Mouse (Mus musculus) gastrocnemius, adult 8-10 months (tissue): ENCODE results near the gene Pbx1. TPM values are rescaled to one million over a fixed set of nuclear protein-coding genes. Genes with fewer than 3 reads are reported as not detected.
A peak's percentile ranks its signal among the peaks of the same experiment; 100 is the strongest.

Experiments used
- DNase-seq, 2 experiments: peaks; one replicate each; pipeline ENCODE4 v3.0.0; 2022; ENCODE audit warnings: low spot score in 2 of 2
- total RNA-seq, 4 experiments: library from RNA; stranded (reverse); gene quantifications; 2 replicates each; pipeline ENCODE4 v1.2.4; 2022

Pbx1 gene
- total RNA-seq, 4 experiments from 2014 or later = 18.8 to 23.7 (median 20.0) TPM

DNA sequence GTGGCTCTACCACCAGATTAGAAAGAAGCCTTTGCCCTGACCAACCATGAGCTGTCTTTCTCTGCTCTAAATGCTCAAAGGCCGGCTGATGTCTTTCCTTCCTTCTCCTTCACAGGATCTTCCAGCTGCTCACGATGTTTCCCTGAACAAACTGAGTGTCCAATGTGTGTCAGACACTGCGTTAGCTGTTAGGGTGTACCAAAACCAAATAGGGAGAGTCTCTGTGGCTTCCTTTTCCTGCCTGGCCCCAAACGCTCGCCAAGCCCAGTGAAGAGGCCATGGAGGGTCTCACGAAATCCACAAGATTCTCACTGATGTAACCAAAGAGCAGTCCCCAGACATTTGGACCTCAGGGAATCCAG is 47.5 kb downstream of the Pbx1 start:
- DNase-seq = no peak

GRCm38 (mm10) chr1:168383832-168384593 is 48.1 kb downstream of the Pbx1 start:
- no peak for DNase-seq

DNA sequence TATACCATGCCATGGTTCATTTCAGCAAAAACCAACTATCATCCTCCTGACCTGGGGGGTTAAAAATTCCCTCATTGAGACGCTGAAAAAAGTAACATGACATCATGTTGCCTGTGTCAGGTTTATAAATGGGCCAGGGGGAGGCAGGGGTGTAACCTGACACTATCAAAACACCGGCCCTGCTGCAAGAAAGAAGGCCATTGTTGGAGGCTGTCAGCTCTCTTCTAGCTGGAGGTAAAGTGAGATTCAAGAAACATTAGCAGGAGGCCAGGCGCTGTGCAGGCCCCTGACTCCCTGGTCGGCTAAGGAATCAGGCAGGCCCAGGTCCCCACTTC is 49.3 kb downstream of the Pbx1 start:
- DNase-seq = no peak

DNA sequence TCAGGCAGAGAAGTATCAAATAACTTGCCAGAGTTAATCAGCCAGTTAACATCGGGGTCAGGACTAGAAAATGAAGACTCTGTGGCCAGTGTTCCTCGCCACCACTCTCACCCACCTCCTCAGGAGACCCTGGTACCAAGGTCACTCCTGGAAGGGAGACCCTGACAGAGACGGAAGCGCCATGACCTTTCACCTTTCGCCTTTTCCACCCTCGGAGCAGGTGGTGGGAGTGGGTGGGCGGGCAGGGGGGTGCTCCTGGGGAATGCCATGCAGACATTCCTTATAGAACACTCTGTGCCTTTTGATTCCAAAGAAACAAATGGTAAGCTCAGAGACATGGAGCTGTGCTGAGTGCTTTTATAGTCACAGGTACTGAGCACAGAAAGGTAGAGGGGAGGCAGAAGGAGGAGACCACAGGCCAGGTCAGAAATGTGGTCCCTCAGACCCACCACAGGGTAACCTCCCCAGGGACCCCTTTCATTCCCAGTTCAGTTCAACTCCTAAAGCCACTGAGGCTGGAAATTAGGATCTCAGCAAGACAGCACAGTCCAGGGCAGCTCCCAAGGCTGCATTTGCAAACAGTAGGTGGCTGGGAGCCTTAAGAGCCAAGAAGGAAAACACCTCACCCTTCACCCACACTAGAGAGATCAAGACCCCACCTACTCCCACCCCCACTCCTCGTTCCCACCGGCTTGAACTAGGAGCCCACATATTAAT is 49.8 kb downstream of the Pbx1 start:
- DNase-seq = no peak

DNA sequence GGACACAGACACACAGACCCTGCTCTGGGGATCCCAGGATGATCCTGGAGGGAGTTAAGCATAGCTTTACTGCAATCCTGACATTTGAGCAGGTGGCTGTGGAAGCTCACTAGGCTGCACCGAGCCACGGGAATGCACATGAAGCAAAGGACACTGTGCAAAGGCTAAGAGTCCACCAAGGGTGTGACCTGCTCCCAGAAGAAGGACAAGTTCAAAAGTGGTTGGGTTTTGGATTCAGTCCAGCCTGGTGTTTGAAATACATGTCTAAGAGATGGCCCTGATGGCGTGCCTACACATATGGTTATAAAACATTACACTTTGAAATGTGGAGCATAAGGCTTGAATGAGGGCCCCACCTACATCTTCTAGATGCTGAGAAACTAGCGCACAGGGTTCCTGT is 50.6 kb downstream of the Pbx1 start:
- DNase-seq = no peak

GRCm38 (mm10) chr1:168380241-168380770 is 51.8 kb downstream of the Pbx1 start:
- DNase-seq = peak; percentile 49 to 58

- DNase-seq = no peak
These were observed 54.4 kb downstream of the Pbx1 start for GRCm38 (mm10) chr1:168377650-168378049.

- no peak for DNase-seq
These were observed 55.7 kb downstream of the Pbx1 start for GRCm38 (mm10) chr1:168376330-168376729.

DNA sequence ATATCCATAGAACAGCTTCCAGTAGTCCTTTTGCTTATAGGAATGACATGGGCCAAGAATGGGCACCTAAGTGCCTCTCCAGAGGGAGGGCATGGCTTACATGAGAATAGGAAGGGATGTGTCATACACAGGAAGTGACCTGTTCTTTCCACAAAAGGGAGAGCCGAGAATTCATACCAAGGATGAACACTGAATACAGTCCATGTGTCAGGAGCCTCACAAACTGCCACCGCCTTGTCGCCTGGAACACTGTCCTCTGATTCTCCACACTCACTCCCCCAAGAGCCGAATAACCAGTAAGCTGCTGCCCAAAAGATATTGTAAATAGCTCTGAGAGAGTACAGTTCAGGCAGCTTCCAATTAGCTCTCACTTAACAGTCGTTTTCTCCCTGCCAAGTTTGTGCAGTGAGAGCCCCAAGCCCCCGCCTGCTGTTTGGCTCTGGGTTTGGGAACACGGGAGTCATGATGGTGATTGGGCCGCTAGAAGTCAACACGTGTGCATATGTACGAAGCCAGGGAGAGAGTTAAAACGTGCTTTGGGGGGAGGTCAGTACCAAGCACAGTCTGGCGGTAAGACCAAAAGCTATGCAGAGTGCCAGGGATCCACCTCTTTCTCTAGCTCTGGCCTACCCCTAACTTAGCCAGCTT is 57.0 kb downstream of the Pbx1 start:
- no peak for DNase-seq

GRCm38 (mm10) chr1:168372089-168372488 is 60.0 kb downstream of the Pbx1 start:
- no peak for DNase-seq

DNA sequence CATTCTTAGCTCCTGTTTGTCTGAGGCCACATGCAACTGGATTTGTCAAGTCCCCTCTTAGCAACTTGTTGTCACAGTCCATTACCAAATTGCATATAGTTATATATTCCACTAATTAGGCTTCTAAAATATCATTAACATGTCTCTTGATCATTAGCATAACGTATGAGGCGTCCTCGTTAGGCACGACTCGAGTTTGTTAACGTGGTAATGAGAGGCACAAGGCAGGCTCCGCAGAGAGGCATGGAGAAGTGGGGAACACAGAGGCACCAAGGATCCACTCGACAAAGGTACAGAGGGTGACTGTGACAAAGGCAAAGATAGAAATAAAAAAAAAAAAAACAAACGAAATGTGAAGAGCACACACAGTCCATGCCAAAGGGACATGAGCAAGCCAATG is 61.1 kb downstream of the Pbx1 start:
- DNase-seq = no peak

DNA sequence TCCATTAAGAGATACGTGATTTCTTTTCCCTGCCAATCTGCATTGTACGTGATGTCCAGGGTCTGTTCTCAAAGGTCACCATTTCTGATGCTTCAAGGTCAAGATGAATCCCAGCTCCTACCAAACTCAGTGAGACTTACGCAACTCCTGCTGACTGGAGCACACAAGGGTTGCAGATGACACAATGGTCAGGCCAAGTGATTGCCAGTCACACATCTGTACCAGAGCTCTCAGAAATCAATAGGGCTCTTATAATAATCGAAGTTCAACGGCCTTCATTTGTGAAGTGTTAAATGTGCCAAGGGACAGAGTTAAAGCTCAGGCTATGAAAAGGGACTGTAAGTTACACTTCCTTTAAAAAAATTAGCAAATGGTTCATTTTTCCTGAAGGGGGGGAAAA is 65.8 kb downstream of the Pbx1 start:
- no peak for DNase-seq

- DNase-seq = no peak
These were observed 67.7 kb downstream of the Pbx1 start for GRCm38 (mm10) chr1:168364325-168364724.

GRCm38 (mm10) chr1:168363053-168363452 is 69.0 kb downstream of the Pbx1 start:
- DNase-seq = no peak

- no peak for DNase-seq
These were observed 69.6 kb downstream of the Pbx1 start for GRCm38 (mm10) chr1:168362464-168362863.

DNA sequence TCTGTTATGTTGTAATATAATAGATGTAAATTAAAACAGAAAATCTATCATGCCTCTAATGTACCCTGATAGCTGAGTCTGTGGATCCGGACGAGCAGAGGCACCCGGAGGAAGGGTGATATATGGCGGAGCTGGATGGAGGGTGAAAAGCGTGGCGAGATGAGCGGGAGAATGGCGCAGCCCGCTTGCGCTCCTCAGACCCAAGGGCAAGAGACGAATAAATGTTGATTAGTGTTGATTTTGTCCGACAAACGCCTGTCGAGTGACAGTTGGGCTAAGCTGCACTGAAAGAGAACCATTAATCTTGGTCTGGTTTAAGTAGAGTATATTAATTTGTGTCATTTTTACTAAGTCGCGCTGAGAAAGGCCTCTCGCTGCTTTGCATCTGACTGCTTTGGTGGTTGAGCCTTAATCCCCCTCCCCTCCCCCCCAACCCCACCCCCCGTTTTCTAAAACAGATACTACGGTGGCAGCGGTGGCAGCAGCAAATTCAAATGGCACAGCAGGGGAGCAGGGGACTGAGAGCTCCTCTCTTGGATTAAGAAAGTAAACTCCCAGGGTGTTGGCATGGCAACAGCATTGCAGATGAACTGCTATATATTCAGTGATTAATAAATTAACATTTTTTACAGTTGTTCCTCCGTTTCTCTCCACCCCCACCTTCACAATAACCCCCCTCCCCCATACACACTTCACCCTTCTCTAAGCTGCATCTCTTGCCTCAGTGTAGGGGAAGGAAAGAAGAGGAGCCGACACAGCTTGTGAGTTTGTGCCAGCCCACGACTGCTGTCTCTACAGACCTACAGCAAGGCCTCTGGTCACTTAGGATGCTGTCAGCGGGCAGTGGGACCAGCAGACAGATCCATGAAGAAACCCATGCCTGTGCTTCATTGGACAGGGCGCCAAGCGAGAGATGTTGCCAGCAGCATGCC is 74.1 kb downstream of the Pbx1 start:
- no peak for DNase-seq

DNA sequence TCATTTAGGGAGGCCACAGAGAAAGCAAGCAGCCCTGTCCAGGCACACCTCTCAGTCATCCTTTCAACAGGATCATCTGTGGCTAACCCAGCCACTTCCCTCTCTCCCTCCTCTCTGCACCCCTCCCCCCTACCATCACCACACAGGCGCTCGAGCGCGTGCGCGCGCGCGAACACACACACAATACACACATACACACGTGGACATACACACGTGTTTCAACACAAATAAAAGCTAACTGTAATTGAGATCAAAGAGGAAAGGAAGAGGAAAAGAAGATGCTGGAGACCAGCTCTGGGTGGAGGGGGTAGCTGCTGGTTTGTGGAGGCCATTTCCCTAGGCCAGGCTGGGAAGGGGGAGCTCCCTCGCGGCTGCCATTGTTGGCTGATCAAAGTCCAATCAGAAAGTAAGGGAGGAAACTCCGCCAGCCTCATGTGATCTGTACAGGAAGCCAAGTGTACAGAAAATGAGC is 75.1 kb downstream of the Pbx1 start:
- no peak for DNase-seq

- no peak for DNase-seq
These were observed 76.0 kb downstream of the Pbx1 start for GRCm38 (mm10) chr1:168355985-168356556.

DNA sequence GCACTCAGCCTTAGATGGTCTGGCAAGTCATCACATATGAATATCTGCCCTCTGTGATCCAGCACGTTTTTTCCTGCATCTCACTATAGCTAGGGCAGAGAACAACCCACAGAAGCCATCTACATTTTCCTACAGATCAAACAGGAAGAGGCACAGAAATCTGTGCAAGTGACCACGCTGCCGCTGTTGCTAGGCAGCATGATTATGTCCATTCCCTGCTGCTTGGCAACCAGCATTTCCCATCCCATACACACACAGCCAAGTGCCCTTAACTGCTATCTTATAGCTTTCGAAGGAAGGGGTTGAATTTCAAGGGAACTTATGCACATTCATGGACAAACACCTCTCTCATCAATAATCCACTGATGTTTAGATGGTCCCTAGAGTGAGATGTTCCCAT is 77.1 kb downstream of the Pbx1 start:
- no peak for DNase-seq

GRCm38 (mm10) chr1:168348036-168348784 is 83.9 kb downstream of the Pbx1 start:
- no peak for DNase-seq
